8 mouse cellular contexts compared by ENCODE assay signal in the genomic region with DNA sequence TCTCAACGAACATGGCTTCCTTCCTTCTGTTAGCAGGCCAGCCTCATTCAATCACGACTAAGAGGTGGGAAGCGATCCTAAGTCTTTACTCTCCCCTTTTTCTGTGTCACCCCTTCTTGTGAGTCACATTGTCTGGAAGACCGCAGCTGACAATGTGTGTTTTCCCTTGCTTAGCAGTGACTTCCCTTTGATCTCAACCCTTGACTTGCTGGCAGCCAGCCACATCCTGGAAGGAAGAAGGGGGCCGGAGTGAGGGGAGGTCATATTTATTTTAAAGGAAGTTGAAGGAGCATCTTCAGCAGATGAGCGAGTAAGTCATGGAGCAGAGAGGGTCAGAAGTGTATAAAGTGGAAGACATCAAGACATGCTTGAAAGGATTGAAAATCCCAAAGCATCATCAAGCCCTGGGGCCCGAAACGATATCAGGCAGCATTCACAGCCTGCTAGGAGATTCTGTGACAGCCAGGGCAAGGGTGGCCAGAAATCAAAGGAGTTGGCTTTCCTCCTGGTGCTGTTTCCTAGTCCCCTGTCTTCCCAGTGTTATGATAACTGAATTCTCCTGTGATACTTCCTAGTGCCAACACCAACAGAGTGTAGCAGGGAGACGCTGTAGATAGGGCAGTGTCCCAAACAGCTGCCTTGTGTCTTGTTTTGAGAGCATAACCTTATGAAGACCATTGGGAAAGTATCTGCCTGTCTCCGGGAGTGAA.
A peak's percentile ranks its signal among the peaks of the same experiment; 100 is the strongest.
DNase-seq lines count a peak whose midpoint lies in the region; ATAC-seq and TF ChIP-seq lines count a peak whose summit lies in the region.

No protein-coding gene starts in this region.

- TF ChIP-seq POLR2A in brain, embryonic 14.5 days (IDR thresholded peaks at IDR 0.05; ENCODE audit: borderline replicate concordance, extremely low read depth, insufficient read depth, insufficient read length, poor library complexity, severe bottlenecking) = no peak

- peak; percentile 77 for DNase-seq in adrenal gland, adult 2 months
- DNase-seq in brain, embryonic 14.5 days (ENCODE audit: low read depth) = peak; percentile 40
- peak; percentile 78 for DNase-seq in kidney, adult 11 months
- no peak for DNase-seq in thymus, postnatal 25 days
- DNase-seq in urinary bladder, adult 2 months (ENCODE audit: low spot score) = no peak
- no peak for DNase-seq in adipocyte (ENCODE audit: low spot score)
- DNase-seq in left cerebral cortex, adult 9 months (ENCODE audit: low spot score in 2 of 2) = no peak

- 17% methylated on average over 10 of the region's 10 CpGs for WGBS in lung, embryonic 15.5 days

- no peaks in the 10 kb centered on the region for H3K36me3 ChIP-seq in lung, embryonic 15.5 days

- H3K4me3 ChIP-seq in lung, embryonic 15.5 days = no peak overlapping the region

- H3K27ac ChIP-seq in lung, embryonic 15.5 days = peak overlapping the region; percentile 77

- no peaks in the 10 kb centered on the region for H3K27me3 ChIP-seq in lung, embryonic 15.5 days

- H3K9ac ChIP-seq in lung, embryonic 15.5 days = no peak overlapping the region

- no peak for TF ChIP-seq CTCF in brain, embryonic 14.5 days (IDR thresholded peaks at IDR 0.05; ENCODE audit: borderline replicate concordance, extremely low read depth, insufficient read depth, insufficient read length)

- H3K4me2 ChIP-seq in lung, embryonic 15.5 days = no peak overlapping the region

- peak; percentile 91 for ATAC-seq in lung, embryonic 15.5 days (ENCODE audit: borderline replicate concordance, extremely low read depth, low FRiP score, low TSS enrichment)

- H3K4me1 ChIP-seq in lung, embryonic 15.5 days = peaks cover 25% of the 10 kb centered on the region

- no peaks in the 10 kb centered on the region for H3K9me3 ChIP-seq in lung, embryonic 15.5 days

Comparison
In these comparisons a context has a peak if more than half of its experiments do, and no peak if none do; other contexts are left out.
1. DNase-seq: peak in adrenal gland, adult 2 months (single experiment), brain, embryonic 14.5 days (single experiment) and kidney, adult 11 months (single experiment); none in thymus, postnatal 25 days (single experiment), urinary bladder, adult 2 months (single experiment), adipocyte (single experiment) and left cerebral cortex, adult 9 months (0 of 2).